Mouse (Mus musculus): Measurements from ENCODE around the gene Gmnc.

DNA sequence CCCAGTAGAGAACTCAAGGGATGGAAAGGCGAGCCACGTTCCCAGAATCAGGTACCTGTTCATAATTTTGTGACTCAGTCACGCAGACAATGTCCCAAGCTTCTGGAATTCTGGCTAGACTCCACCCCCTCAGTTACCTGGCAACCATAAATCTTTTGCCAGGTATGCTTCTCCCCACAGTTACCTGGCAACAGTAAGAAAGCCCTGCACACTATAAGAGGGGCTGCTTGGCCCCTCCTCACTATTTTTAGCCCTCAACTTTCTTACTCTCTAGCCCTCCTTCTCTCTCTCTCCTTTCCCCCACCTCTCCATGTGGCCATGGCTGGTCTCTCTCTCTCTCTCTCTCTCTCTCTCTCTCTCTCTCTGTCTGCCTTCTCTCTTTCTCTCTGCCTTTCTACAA, 114.6 kb downstream of the Gmnc start:
- TF ChIP-seq CHD2 (IDR thresholded peaks at IDR 0.05; ENCODE audit: low read depth, low read length) = no peak
- TF ChIP-seq ZC3H11A (IDR thresholded peaks at IDR 0.05; ENCODE audit: borderline replicate concordance, low read depth, low read length) = no peak
- TF ChIP-seq MAFK (IDR thresholded peaks at IDR 0.05; ENCODE audit: insufficient read depth, low read depth, low read length) = no peak

All from ES-E14 (cell line).